Mouse (Mus musculus): ENCODE measurements at regions not wholly inside any gene's neighbourhood (a gene's known extent, or its start where the extent isn't known, plus 50 kb on each side); places are given as distances from the start of the nearest gene placed in this dataset.

GRCm38 (mm10) chr13:53903626-53904025 lies 151.9 kb downstream of the Drd1 start:
- TF ChIP-seq POLR2A (IDR thresholded peaks at IDR 0.05; ENCODE audit: insufficient read depth, low read depth, low read length) (no peak), CTCF (IDR thresholded peaks at IDR 0.05) (no peak), EP300 (IDR thresholded peaks at IDR 0.05; ENCODE audit: insufficient read depth, low read depth, low read length) (no peak)

Data from heart, adult 2 months (tissue).